Mouse (Mus musculus) heart, adult 11 months (tissue): ENCODE data around the gene 6030468B19Rik.
A peak's percentile ranks its signal among the peaks of the same experiment; 100 is the strongest.
"Not testable (repeated sequence)": the region's sequence is repeated elsewhere in the genome, so short reads cannot be mapped to it uniquely, and the experiment has no call there.

Experiments
- DNase-seq: peaks from one replicate; pipeline ENCODE4 v3.0.0; 2022

The 6030468B19Rik gene

DNA sequence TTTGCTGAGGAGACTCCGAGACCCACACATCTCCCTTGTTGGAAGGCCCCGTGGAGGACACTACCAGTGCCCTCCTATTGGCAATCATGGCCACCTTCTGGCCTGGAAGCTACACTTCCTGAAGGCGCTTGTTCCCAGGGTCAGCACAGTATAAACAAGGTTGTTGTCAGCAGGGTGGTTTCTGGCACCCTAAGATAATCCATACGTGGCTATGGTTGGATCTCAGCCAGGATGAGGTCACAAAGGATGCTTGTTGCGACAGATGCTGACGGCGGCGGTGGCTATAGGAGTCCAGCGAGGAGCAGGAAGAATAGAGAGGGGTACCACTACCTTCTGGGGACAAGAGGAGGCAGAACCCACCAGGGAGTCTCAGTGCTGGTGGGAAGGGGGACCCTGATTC, 32.9 kb downstream of the 6030468B19Rik start:
- no peak for DNase-seq

DNA sequence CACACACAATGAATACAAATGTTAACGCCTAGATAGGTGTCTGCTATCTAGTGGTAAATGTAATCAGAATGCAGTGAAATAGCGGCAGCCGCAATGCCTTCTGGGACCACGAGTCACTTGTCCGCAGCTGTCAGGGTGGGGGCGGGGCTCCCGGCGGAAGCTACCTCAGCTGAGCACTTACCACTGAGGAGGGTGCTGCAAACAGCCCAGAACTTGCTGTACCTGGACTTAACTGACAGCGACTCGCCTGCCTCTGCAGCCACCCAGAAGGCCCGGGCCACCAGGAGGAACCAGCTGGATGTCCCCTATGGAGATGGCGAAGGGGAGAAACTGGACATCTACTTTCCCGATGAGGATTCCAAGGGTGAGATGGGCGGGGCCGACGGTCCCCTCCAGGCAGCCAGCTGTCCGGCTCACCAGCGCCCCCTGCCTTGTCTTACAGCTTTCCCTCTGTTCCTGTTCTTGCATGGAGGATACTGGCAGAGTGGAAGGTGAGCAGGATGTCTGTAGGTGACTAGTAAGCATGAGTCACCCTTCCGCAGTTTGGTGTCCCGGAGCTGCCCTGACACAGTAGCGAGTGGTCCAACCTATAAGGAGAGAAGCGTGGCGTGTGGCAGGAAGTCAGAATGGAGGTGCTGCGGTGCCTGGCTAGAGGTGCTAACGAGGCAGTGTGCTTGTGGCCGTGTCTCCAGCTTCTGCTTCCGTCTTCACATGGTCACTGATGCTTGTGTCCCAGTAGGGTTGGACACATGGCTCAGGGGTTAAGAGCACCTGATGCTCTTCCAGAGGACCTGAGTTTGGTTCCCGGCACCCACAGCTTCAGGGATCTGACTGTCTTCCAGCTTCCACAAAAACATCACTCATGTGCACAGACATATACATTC, 34.9 kb downstream of the 6030468B19Rik start:
- DNase-seq, result peak; percentile 97

DNA sequence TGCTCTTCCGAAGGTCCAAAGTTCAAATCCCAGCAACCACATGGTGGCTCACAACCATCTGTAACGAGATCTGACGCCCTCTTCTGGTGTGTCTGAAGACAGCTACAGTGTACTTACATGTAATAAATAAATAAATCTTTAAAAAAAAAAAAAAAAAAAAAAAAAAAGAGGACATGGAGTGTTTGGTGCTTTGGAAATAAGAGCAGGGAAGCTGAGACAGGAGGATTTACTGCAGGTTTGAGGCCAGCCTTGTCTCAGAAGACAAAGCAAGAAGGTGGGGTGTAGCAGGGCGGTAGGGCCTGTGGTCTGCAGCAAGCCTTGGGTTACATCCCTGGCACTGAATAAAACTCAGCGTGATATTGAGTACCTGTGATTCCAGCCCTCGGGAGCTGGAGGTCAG, 36.0 kb downstream of the 6030468B19Rik start:
- DNase-seq, result not testable (repeated sequence)

DNA sequence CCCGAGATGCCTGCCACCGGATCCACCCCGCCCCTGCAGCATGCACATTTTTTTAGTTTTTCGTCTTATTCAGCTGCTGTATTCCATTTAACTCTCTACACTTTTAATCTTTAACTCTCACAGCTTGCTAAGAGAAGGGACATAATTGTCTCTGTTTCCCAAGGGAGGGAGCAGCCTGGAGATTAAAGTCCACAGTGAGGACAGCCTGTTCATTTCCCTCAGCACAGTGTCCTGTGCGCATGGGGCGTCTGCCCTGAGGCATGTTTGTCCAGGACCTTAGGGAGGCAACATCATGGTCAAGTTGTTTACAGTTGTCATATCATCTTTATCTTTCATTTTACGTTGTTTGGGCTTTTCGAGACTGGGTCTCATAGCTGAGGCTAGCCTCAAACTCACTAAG, 36.6 kb downstream of the 6030468B19Rik start:
- DNase-seq, result no peak

DNA sequence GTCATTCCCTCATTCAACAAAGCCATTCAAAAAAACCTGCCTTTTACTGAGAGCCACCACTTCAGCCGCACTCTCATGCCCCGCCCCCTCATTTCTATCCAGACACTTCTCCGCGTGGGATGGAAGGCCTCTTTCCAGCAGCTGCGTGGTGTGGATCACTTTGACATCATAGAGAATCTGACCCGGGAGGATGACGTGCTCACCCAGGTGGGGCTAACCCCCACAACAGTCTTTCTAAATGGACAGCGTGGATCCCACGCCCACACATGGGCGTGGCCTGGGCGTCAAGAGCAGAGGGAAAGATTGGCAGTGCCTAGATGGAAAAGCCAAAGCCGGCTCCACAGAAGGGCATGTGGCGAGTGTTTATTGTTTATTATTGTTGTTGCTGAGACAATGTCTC, 38.8 kb downstream of the 6030468B19Rik start:
- DNase-seq, result peak; percentile 92

DNA sequence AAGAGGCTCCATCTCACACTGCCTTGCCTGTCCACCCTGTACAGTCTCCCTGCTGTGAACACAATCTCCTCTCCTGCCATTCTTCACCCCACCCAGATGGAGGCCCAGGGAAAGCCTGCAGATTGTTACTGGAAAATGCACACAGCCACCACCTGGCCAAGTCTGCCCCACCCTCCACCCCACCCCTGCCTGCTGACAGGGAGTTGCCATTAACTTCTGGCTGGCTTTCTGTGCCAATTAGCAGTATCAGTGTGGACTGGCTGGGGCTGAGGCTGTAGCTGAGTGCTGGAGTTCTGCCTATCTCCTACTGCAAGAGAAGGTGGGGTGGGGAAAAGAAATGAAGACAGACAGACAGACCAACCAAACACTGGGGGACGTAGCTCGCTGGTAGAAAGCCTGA, 41.1 kb downstream of the 6030468B19Rik start:
- DNase-seq, result peak; percentile 94

DNA sequence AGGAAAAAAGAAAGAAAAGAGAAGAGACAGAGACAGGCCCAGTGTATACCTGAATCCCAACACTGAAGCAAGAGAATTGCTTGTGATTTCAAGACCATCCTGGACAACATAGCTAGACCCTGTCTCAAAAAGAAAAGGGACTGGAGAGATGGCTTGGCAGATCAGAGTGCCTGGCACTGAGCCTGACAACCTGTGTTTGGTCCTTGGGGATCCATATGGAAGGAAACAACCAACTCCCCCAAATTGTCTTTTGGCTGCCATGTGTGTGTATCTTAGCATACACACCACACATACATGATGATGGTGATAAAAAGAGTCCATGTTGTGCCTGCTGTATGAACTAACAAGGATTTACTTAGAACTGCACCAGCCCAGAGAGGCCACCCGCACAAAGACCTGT, 41.6 kb downstream of the 6030468B19Rik start:
- no peak for DNase-seq

DNA sequence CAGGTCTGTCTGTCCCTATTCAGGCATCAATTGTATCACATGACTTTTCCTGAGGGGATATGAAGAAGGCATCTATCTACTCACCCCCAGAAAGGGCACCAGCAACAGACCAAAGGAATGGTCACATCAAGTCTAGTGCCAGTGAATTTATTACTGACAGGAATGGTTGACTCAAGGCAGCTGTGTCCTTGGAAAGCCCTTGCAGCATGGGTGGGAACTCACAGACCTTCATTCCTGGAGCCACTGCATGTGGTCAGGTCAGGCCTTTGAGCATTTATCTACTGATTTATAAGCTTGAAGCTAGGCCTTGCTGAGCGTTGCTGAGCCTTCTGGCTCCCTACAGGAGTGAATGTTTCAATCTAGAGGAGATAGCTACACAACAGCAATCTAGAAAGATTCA, 43.5 kb downstream of the 6030468B19Rik start:
- no peak for DNase-seq

DNA sequence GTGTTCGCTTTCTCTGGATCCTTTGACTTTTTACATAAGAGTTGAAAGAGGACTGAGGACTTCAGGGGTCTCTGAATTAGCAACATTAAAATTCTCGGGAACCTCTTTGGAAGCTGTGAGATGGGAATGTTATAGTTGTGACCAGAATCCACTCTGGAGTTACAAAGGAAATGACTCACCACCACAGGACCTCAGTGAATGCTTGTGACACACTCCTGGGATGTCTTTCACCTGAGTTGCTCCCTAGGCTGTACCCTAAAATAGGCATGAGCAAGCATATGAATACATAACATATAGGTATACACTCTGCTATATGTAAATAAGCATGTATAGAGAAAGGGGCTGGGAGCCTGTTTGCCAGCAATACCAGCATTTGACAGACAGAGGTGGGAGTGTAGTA, 46.0 kb downstream of the 6030468B19Rik start:
- DNase-seq, result no peak

DNA sequence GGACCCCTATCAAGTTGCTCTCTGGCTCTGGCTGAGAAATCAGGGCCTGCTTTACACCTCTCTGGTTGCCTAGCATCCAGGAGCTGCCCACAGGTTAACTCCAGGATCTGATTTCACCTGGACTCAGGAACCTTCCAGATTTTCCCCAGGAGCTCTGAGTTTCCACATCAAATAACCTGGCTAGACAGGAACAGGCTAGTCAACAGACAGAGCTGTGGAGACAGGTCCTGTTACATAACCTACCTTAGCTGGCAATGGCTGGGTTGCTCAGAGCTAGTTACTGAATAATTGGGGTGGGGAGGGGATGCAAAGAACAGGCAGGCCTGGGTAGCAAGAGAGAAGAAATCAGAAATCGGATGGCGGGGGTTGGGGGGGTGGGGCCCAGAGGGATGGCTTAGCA, 47.5 kb downstream of the 6030468B19Rik start:
- DNase-seq, result no peak

DNA sequence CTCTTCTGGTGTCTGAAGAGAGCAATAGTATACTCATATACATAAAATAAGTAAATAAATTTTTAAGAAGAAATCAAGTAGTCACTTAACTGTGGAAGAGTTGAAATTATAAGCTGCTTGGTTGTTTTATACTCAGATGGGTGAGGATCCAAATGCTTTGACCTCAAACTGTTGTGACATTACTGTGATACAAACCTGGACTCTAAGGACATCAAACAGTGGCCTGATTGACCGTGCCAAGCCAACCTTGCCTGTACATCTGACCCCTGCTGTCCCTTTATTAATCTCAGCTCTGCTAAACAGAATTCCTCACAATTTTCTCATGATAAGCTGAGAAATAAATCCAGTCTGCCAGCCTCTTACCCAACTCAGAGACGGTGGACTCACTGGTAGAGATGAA, 48.2 kb downstream of the 6030468B19Rik start:
- DNase-seq, result no peak

DNA sequence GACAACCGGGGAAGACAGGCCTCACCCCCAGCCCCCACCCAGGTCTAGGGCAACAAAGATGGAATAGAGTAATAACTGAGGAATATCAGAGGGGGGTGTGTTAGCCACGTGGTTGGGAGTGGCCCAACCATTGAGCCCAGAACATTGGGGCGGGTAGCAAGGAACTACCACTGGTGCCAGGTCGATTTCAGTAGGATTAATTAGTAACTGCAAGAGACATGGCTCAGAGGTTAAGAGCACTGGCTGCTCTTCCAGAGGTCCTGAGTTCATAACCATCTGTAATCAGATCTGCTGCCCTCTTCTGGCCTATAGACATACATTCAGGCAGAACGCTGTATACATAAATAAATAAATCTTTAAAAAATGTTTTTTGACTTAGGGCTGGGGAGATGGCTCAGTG, 49.2 kb downstream of the 6030468B19Rik start:
- DNase-seq, result no peak

DNA sequence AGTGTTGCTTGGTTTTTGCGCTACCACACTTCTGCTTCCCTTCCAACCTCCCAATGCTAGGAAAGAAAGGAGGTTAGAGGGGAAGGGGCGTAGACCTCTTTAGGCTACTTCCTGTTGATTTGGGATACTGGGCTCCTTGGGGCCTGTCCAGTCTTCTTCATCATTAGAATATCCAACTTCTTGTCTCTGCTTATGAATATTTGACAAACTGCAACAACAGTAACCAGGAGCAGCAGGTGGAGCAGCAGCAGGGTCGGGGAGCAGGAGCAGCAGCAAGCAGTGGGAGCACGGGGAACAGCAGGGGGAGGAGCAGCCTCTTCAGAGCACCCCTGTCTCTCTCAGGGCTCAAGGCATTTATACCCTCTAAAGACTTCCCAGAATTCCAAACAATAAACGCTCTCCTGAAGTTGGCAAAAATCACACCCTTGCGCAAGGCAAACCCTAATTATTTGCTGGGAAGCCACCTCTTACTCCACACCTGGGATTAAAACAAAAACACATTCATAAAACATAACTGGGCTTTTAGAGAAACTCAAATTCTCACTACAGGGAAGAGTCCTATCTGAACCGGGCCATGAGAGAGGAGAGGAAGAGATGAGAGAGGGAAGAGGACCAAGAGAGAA, 50.2 kb downstream of the 6030468B19Rik start:
- peak; percentile 91 for DNase-seq

DNA sequence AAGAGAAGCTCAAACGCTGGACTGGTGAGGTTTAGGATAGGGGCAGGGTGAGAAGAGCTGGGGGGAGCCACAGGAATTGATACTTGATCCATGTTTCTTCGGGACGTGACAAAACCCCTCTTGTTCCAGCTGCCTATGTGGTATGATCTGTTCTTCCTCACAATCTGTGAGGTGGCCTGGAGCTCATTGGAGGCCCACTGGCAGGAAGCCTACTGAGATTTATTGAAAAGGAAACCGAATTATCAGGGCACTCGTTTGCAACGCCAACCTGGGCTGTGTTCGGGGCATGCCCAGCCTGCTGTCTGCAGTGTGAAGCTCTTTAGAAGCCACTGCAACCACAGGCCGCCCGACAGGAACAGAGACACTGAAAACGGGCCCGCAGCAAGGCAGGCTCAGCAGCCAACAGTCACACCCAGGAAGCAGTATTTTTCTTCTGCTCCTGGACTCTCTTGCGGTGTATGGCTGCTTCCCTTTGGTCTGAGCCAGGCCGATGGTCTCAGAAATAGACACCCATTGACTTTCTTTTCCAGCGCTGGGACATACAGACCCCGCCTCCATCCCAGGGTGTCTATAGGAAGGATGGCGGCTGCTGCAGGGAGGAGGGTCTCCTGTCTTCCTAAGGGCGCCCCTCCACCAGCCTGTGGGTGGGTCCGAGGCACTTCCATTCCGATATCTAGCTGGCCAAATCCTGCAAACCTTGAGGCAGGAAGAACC, 51.0 kb downstream of the 6030468B19Rik start:
- no peak for DNase-seq

DNA sequence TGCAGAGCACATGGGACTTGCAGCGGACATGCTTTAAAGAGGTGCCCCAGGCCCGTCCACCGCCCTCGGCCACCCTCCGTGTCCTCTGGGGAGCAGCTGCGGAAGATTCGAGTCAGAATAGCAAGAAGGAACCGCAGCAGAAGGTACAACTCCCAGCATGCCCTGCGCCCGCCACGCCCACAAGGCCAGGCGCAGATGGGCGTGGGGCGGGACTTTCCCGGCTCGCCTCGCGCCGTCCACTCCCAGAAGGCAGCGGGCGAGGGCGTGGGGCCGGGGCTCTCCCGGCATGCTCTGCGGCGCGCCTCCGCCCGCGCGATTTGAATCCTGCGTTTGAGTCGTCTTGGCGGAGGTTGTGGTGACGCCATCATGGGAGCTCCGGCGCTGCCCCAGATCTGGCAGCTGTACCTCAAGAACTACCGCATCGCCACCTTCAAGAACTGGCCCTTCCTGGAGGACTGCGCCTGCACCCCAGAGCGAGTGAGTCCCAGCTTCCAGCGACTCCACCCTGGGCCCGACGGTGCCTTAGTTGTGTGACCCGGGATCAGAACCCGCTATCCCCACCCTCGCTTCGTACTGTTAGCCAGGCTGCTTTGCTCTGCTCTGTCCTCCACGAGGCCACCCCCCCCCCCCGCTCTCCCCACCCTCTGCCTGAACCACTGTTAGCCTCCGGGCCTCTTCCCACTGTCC, 51.7 kb downstream of the 6030468B19Rik start, which contains the start of gene Birc5:
Gene Birc5 (plus strand): TSS at position 267 of the 687 bp plus-strand sequence.
- peak; percentile 99 for DNase-seq

DNA sequence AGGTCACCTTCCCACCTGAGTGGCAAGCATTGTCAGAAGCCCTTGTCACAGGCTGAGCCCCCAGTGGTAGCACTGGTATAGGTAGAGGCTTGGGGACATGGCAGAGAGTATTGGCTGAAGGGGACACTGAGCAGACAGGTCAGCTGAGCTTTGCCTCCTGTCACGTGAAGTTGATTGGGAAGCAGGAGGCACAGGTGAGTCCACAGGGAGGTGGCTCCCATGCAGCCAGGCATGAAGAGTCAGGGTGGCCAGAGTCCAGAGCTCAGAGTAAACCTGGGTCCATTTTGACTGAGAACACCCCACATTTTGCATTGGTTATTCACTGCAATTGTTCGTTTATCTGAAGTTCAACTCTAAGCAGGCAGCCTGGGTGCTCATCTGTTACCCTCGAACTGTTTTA, 55.4 kb downstream of the 6030468B19Rik start:
- DNase-seq, result no peak

DNA sequence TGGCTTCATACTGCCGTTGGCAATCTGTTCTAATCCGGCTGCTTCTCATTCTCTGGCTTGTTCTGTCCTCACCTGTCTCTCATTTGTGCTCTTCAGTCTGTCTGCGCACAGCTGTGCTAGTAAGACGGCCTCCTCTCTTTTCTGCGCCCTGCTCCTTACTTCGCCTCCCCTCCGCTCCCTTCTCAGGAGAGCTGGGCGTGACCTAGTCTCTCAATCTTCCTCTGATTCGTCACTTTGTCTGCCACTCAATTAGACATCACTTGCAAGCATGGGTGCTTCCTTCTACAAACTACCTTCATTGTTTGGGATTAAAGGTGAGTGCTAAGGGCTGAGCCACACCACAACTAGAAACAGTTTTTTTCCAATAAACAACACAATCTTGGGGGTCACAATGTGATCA, 56.8 kb downstream of the 6030468B19Rik start:
- no peak for DNase-seq

DNA sequence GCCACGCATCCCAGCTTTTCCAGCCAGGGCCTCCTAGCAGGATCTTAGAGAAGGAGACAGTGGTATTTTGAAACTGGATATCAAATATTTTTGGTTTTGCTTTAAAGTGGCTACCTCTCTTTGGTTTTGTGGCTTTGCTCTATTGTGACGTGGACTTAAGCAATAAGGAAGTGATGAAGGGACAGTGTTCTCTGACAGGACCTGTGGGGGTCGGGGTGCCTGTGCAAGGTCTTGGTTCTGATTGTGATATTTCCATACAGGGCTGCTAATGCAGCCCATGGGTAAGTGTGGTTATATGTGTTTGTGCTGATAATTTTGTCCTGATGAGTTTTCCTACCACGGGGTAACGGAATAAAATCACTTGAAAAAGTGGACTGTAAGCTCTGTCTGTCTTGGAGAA, 57.9 kb downstream of the 6030468B19Rik start:
- DNase-seq, result no peak

DNA sequence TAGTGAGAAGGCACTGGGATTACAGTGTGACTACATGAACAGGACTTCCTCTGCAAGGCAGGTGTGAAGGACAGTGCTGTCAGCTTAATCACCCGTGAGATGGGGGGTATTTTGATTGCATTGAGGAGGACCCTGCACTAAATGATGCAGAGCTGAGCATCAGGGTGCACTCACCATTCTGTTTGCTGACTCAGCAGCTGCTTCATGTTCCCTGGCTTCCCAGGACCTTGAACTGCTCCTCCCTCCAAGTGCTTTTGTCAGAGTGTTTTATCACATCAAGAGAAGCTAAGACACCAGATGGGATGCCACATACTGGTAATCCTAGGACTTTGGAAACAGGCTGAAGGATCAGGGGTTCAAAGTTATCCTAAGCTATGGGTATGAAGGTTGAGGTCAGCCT, 58.5 kb downstream of the 6030468B19Rik start:
- no peak for DNase-seq
